Mouse (Mus musculus) liver, adult 2 months (tissue): ENCODE results near the gene Gtf2f2. TPM values are rescaled to one million over a fixed set of nuclear protein-coding genes. Genes with fewer than 3 reads are reported as not detected.

Experiments
- DNase-seq: peaks from one replicate; pipeline ENCODE4 v3.0.0-alpha.2; 2011; ENCODE audit warnings: low read depth, low spot score; ENCODE audit errors: extremely low read depth
- H3K27ac ChIP-seq: fragments of 200-500 bp; replicated peaks from 2 replicates; pipeline ENCODE4 v1.5.1; 2012; ENCODE audit warnings: low read depth, mild to moderate bottlenecking, control low read depth, inconsistent platforms, low read length; ENCODE audit not compliant: insufficient read depth
- H3K27me3 ChIP-seq: fragments of 200-500 bp; 2 replicates; pipeline ENCODE4 v1.6.1; 2012; ENCODE audit warnings: mild to moderate bottlenecking, moderate library complexity, low read length, inconsistent platforms; ENCODE audit not compliant: control insufficient read depth, insufficient read depth
- H3K36me3 ChIP-seq: fragments of 200-500 bp; 2 replicates; pipeline ENCODE4 v1.6.1; 2012; ENCODE audit warnings: low read length, inconsistent platforms; ENCODE audit not compliant: control insufficient read depth, insufficient read depth
- H3K4me1 ChIP-seq: fragments of 200-500 bp; 2 replicates; pipeline ENCODE4 v1.6.1; 2011; ENCODE audit warnings: low read length; ENCODE audit not compliant: control insufficient read depth, insufficient read depth
- H3K4me3 ChIP-seq: fragments of 200-500 bp; 2 replicates; pipeline ENCODE4 v1.5.1; 2011; ENCODE audit warnings: low read depth, mild to moderate bottlenecking, control low read depth, low read length, moderate library complexity; ENCODE audit not compliant: insufficient read depth
- H3K79me2 ChIP-seq: fragments of 200-500 bp; 2 replicates; pipeline ENCODE4 v1.6.1; 2012; ENCODE audit warnings: inconsistent platforms, mild to moderate bottlenecking, low read length, moderate library complexity; ENCODE audit not compliant: control insufficient read depth, insufficient read depth
- H3K9ac ChIP-seq: fragments of 200-500 bp; 2 replicates; pipeline ENCODE4 v1.6.1; 2012; ENCODE audit warnings: low read depth, mild to moderate bottlenecking, control low read depth, inconsistent platforms, low read length
- CTCF ChIP-seq: fragments of 200-500 bp; IDR thresholded peaks from 2 replicates; pipeline ENCODE4 v1.5.1; 2011; ENCODE audit warnings: low read depth, low read length, control low read depth
- POLR2A ChIP-seq: fragments of 200-500 bp; IDR thresholded peaks from 2 replicates; pipeline ENCODE4 v1.6.1; 2011; ENCODE audit warnings: low read length, control low read depth; ENCODE audit not compliant: insufficient read depth; ENCODE audit errors: extremely low read depth
- WGBS: fragments of 180-500 bp; shearing (Covaris S2); methylation state at CpG from one replicate; pipeline ENCODE4 v1.1.7; 2018; 5-methylcytosine and 5-hydroxymethylcytosine counted together
- polyA plus RNA-seq: library from polyadenylated mRNA; depleted of rRNA; stranded (reverse); fragments of >200 nt; gene quantifications from 2 replicates; pipeline ENCODE4 v1.2.3, GENCODE M21; 2012
- total RNA-seq: library from RNA; depleted of rRNA; stranded (reverse); fragments of >200 nt; gene quantifications from 2 replicates; pipeline ENCODE4 v1.2.3, GENCODE M21; 2014

Gene Gtf2f2
- total and polyA plus RNA-seq, 2 experiments = 1.5 to 9.7 TPM

- Histone ChIP-seq H3K79me2 (no peaks in the 10 kb centered on the region), H3K27ac (no peak overlapping the region), H3K27me3 (no peaks in the 10 kb centered on the region), H3K4me3 (no peak overlapping the region), H3K36me3 (peaks cover 11% of the 10 kb centered on the region), H3K4me1 (no peaks in the 10 kb centered on the region), H3K9ac (no peak overlapping the region)
- no peak for DNase-seq
- TF ChIP-seq POLR2A (no peak), CTCF (no peak)
- 92% methylated on average over 9 of the region's 9 CpGs for WGBS
These were observed 118.5 kb downstream of the Gtf2f2 start for GRCm38 (mm10) chr14:75892118-75892517.

- Histone ChIP-seq H3K79me2 (no peaks in the 10 kb centered on the region), H3K27ac (no peak overlapping the region), H3K4me1 (no peaks in the 10 kb centered on the region), H3K9ac (no peak overlapping the region), H3K36me3 (no peaks in the 10 kb centered on the region), H3K4me3 (no peak overlapping the region), H3K27me3 (no peaks in the 10 kb centered on the region)
- TF ChIP-seq CTCF (no peak), POLR2A (no peak)
- DNase-seq = no peak
- WGBS = 83% methylated on average over 5 of the region's 5 CpGs
These were observed 126.8 kb downstream of the Gtf2f2 start for GRCm38 (mm10) chr14:75883873-75884272.

- no peak overlapping the region for H3K9ac ChIP-seq
- no peaks in the 10 kb centered on the region for H3K79me2 ChIP-seq
- no peak overlapping the region for H3K27ac ChIP-seq
- TF ChIP-seq POLR2A (no peak), CTCF (0 out of 2 replicates have a peak, but pooled peaks have one; percentile 7)
- H3K36me3 ChIP-seq = no peaks in the 10 kb centered on the region
- 78% methylated on average over 5 of the region's 5 CpGs for WGBS
- no peaks in the 10 kb centered on the region for H3K4me1 ChIP-seq
- H3K27me3 ChIP-seq = no peaks in the 10 kb centered on the region
- H3K4me3 ChIP-seq = no peak overlapping the region
- DNase-seq = no peak
These were observed 127.3 kb downstream of the Gtf2f2 start for GRCm38 (mm10) chr14:75883330-75883729.

- Histone ChIP-seq H3K4me1 (no peaks in the 10 kb centered on the region), H3K36me3 (no peaks in the 10 kb centered on the region), H3K79me2 (no peaks in the 10 kb centered on the region), H3K27ac (no peak overlapping the region), H3K9ac (no peak overlapping the region), H3K27me3 (no peaks in the 10 kb centered on the region), H3K4me3 (no peak overlapping the region)
- WGBS = 52% methylated on average over 4 of the region's 4 CpGs
- TF ChIP-seq CTCF (no peak), POLR2A (no peak)
- DNase-seq = no peak
These were observed 128.8 kb downstream of the Gtf2f2 start for GRCm38 (mm10) chr14:75881856-75882255.

GRCm38 (mm10) chr14:75878980-75879379 is 131.7 kb downstream of the Gtf2f2 start:
- H3K79me2 ChIP-seq = no peaks in the 10 kb centered on the region
- H3K36me3 ChIP-seq = no peaks in the 10 kb centered on the region
- WGBS = 34% methylated on average over 8 of the region's 8 CpGs
- no peaks in the 10 kb centered on the region for H3K27me3 ChIP-seq
- TF ChIP-seq CTCF = no peak
- TF ChIP-seq POLR2A = no peak
- no peak for DNase-seq
- H3K27ac ChIP-seq = no peak overlapping the region
- H3K4me1 ChIP-seq = no peaks in the 10 kb centered on the region
- H3K9ac ChIP-seq = no peak overlapping the region
- no peak overlapping the region for H3K4me3 ChIP-seq

GRCm38 (mm10) chr14:75877297-75877696 is 133.4 kb downstream of the Gtf2f2 start:
- H3K36me3 ChIP-seq = no peaks in the 10 kb centered on the region
- no peaks in the 10 kb centered on the region for H3K27me3 ChIP-seq
- no peaks in the 10 kb centered on the region for H3K79me2 ChIP-seq
- no peak overlapping the region for H3K4me3 ChIP-seq
- DNase-seq = no peak
- WGBS = 79% methylated on average over 3 of the region's 3 CpGs
- no peak overlapping the region for H3K27ac ChIP-seq
- no peak overlapping the region for H3K9ac ChIP-seq
- no peaks in the 10 kb centered on the region for H3K4me1 ChIP-seq
- no peak for TF ChIP-seq POLR2A
- no peak for TF ChIP-seq CTCF
